Mouse (Mus musculus) lung, postnatal 0 days (tissue): Measurements from ENCODE around the gene Pdlim5.

Experiments used
- CTCF ChIP-seq: IDR thresholded peaks from 2 replicates; pipeline ENCODE4 v1.5.1; 2016; ENCODE audit warnings: antibody characterized with exemption, mild to moderate bottlenecking
- EP300 ChIP-seq: IDR thresholded peaks from 2 replicates; pipeline ENCODE4 v1.6.1; 2016; ENCODE audit warnings: antibody characterized with exemption, mild to moderate bottlenecking, control low read depth

- no peak for TF ChIP-seq CTCF
- TF ChIP-seq EP300, result no peak
These were observed 27.1 kb downstream of the Pdlim5 start for GRCm38 (mm10) chr3:142368411-142368810.
